Mouse (Mus musculus): ENCODE measurements at regions not wholly inside any gene's neighbourhood (a gene's known extent, or its start where the extent isn't known, plus 50 kb on each side); places are given as distances from the start of the nearest gene placed in this dataset.

GRCm38 (mm10) chr9:111900196-111900595 is 210.0 kb upstream of the Stac start:
- no peaks in the 10 kb centered on the region for H3K36me3 ChIP-seq
- no peak overlapping the region for H3K4me3 ChIP-seq
- ATAC-seq (replicated peaks; ENCODE audit: insufficient number of reproducible peaks, insufficient read depth, low FRiP score, low read depth) = no peak
- no peak overlapping the region for H3K27ac ChIP-seq
- no peaks in the 10 kb centered on the region for H3K27me3 ChIP-seq
- no peak overlapping the region for H3K4me2 ChIP-seq
- H3K4me1 ChIP-seq (replicated peaks) = no peaks in the 10 kb centered on the region
- H3K9me3 ChIP-seq (replicated peaks) = no peaks in the 10 kb centered on the region
- no peak overlapping the region for H3K9ac ChIP-seq

DNA sequence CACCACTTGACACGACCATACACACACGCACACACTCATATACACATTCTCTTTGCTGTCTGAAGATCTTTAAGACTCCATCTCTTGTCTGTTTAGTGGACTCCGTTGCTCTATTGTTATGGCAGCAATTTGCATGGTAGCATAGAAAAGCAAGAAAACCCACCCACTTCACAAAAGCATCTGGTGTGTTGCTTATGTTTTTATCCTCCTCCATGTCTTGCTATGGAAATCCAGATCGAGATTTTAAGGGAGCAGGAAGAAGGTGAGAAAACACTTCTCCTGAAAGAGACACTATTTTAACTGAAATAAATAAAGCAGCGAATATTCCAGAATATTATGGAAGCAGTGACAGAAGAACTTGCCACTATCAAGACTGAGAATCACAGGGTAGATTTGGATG is 207.5 kb upstream of the Stac start:
- no peak overlapping the region for H3K4me3 ChIP-seq

GRCm38 (mm10) chr9:111879710-111880109 is 189.6 kb upstream of the Stac start:
- Histone ChIP-seq H3K36me3 (no peaks in the 10 kb centered on the region), H3K4me1 (replicated peaks) (no peaks in the 10 kb centered on the region), H3K27me3 (no peaks in the 10 kb centered on the region), H3K4me3 (no peak overlapping the region), H3K27ac (no peak overlapping the region), H3K9me3 (replicated peaks) (no peaks in the 10 kb centered on the region), H3K4me2 (no peak overlapping the region), H3K9ac (no peak overlapping the region)
- 56% methylated on average over 2 of the region's 2 CpGs for WGBS
- no peak for ATAC-seq (replicated peaks; ENCODE audit: insufficient number of reproducible peaks, insufficient read depth, low FRiP score, low read depth)

More for the DNA sequence above, 207.5 kb upstream of the Stac start:
- H3K27me3 ChIP-seq = no peaks in the 10 kb centered on the region
- no peak for ATAC-seq (replicated peaks; ENCODE audit: insufficient number of reproducible peaks, insufficient read depth, low FRiP score, low read depth)
- 69% methylated on average over 5 of the region's 5 CpGs for WGBS
- H3K9me3 ChIP-seq (replicated peaks) = no peaks in the 10 kb centered on the region
- no peak overlapping the region for H3K27ac ChIP-seq
- H3K9ac ChIP-seq = no peak overlapping the region
- no peaks in the 10 kb centered on the region for H3K4me1 ChIP-seq (replicated peaks)
- no peak overlapping the region for H3K4me2 ChIP-seq
- H3K36me3 ChIP-seq = no peaks in the 10 kb centered on the region

GRCm38 (mm10) chr9:111876846-111877245 is 186.7 kb upstream of the Stac start:
- 86% methylated on average over 5 of the region's 5 CpGs for WGBS
- Histone ChIP-seq H3K4me2 (no peak overlapping the region), H3K9ac (no peak overlapping the region), H3K4me3 (no peak overlapping the region), H3K9me3 (replicated peaks) (no peaks in the 10 kb centered on the region), H3K27me3 (no peaks in the 10 kb centered on the region), H3K27ac (no peak overlapping the region), H3K4me1 (replicated peaks) (no peaks in the 10 kb centered on the region), H3K36me3 (no peaks in the 10 kb centered on the region)
- ATAC-seq (replicated peaks; ENCODE audit: insufficient number of reproducible peaks, insufficient read depth, low FRiP score, low read depth) = no peak

- no peak overlapping the region for H3K9ac ChIP-seq
Observed at GRCm38 (mm10) chr9:111870466-111870865, 180.3 kb upstream of the Stac start.

DNA sequence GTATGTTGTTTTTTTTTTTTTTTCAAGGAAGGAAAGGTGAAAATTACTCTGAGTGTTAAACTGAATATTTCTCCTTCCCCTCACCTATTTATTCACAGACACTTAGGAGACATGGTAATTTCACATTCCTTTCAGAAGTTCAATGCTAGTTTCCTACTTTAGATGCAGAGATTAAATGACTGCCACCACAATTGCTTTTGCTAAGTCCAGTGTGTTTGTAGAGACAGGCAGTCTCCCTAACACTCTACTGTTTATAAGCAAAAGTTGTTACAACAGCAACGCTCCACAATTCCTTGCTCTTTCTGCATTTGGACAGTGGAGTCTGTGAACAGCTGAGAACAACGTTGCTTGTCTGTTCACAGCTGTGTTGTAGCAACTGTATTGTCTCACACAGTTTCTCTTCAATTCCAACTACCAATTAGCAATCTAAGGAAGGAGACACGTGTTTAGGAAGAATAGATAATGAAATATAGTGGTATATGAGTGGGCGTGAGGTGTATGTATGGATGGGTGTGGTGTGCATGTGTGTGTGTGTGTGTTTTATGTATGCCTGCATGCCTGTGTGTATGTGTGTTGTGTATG is 179.7 kb upstream of the Stac start:
- Histone ChIP-seq H3K4me1 (replicated peaks) (no peaks in the 10 kb centered on the region), H3K27ac (no peak overlapping the region), H3K4me3 (no peak overlapping the region), H3K9ac (no peak overlapping the region), H3K36me3 (no peaks in the 10 kb centered on the region), H3K4me2 (no peak overlapping the region), H3K27me3 (no peaks in the 10 kb centered on the region), H3K9me3 (replicated peaks) (no peaks in the 10 kb centered on the region)
- no peak for ATAC-seq (replicated peaks; ENCODE audit: insufficient number of reproducible peaks, insufficient read depth, low FRiP score, low read depth)
- WGBS = 70% methylated on average over 4 of the region's 4 CpGs

More at GRCm38 (mm10) chr9:111870466-111870865, 180.3 kb upstream of the Stac start:
- Histone ChIP-seq H3K4me2 (no peak overlapping the region), H3K36me3 (no peaks in the 10 kb centered on the region), H3K4me3 (no peak overlapping the region), H3K27ac (no peak overlapping the region), H3K9me3 (replicated peaks) (no peaks in the 10 kb centered on the region), H3K4me1 (replicated peaks) (no peaks in the 10 kb centered on the region), H3K27me3 (no peaks in the 10 kb centered on the region)
- 71% methylated on average over 7 of the region's 7 CpGs for WGBS
- no peak for ATAC-seq (replicated peaks; ENCODE audit: insufficient number of reproducible peaks, insufficient read depth, low FRiP score, low read depth)

DNA sequence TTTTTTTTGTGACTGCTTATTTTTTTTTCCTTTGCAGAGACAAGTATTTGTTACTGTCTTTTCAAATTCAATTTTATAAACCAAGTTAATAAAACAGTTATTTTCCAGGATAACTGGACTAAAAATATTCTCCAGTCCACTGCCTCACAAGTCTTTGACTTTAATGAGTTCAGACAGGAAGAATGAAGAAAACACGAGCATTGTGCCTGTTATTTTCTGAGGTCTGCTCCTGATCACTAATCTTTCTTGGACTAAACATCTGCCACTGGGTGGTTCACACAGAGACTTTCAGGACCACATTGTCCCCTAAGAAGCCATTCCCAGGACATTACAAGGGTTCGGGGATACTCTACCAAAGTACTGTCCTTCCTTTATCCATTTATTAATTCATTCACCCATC is 167.9 kb upstream of the Stac start:
- Histone ChIP-seq H3K27me3 (no peaks in the 10 kb centered on the region), H3K36me3 (no peaks in the 10 kb centered on the region), H3K27ac (no peak overlapping the region), H3K9me3 (replicated peaks) (no peaks in the 10 kb centered on the region), H3K4me2 (no peak overlapping the region), H3K4me3 (no peak overlapping the region), H3K9ac (no peak overlapping the region), H3K4me1 (replicated peaks) (no peaks in the 10 kb centered on the region)
- 57% methylated on average over 2 of the region's 2 CpGs for WGBS
- no peak for ATAC-seq (replicated peaks; ENCODE audit: insufficient number of reproducible peaks, insufficient read depth, low FRiP score, low read depth)

- no peak overlapping the region for H3K4me3 ChIP-seq
- no peaks in the 10 kb centered on the region for H3K9me3 ChIP-seq (replicated peaks)
- H3K27me3 ChIP-seq = no peaks in the 10 kb centered on the region
- H3K27ac ChIP-seq = no peak overlapping the region
- ATAC-seq (replicated peaks; ENCODE audit: insufficient number of reproducible peaks, insufficient read depth, low FRiP score, low read depth) = no peak
- WGBS = 78% methylated on average over 7 of the region's 7 CpGs
- H3K9ac ChIP-seq = no peak overlapping the region
- no peak overlapping the region for H3K4me2 ChIP-seq
- no peaks in the 10 kb centered on the region for H3K36me3 ChIP-seq
- no peaks in the 10 kb centered on the region for H3K4me1 ChIP-seq (replicated peaks)
Observed at GRCm38 (mm10) chr9:111854976-111855375, 164.8 kb upstream of the Stac start.

GRCm38 (mm10) chr9:111846366-111846765 is 156.2 kb upstream of the Stac start:
- Histone ChIP-seq H3K9ac (no peak overlapping the region), H3K4me2 (no peak overlapping the region)
- WGBS = 83% methylated on average over 10 of the region's 10 CpGs

DNA sequence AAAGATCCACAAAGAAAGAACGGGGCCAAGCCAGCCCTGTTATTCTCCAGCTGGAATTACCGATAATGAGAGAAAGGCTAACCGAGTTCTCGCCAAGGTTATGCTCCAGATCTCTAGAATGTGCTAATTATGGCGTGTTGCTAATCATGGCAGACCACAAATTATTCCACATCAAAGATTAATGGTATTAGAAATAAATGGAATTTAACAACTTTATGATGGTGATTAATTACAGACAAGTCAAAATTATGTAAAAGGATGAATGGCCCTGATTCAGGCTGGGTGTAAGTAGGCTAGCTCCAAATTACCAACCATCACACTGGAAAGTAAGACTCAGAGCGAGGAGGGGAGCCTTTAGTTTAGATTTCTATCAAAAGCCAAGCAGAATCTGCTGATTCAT is 151.0 kb upstream of the Stac start:
- no peaks in the 10 kb centered on the region for H3K27me3 ChIP-seq
- H3K4me1 ChIP-seq (replicated peaks) = no peaks in the 10 kb centered on the region
- H3K4me2 ChIP-seq = no peak overlapping the region
- ATAC-seq (replicated peaks; ENCODE audit: insufficient number of reproducible peaks, insufficient read depth, low FRiP score, low read depth) = no peak
- no peak overlapping the region for H3K27ac ChIP-seq
- H3K9me3 ChIP-seq (replicated peaks) = no peaks in the 10 kb centered on the region
- no peak overlapping the region for H3K4me3 ChIP-seq
- no peaks in the 10 kb centered on the region for H3K36me3 ChIP-seq
- H3K9ac ChIP-seq = no peak overlapping the region
- 76% methylated on average over 6 of the region's 6 CpGs for WGBS

More at GRCm38 (mm10) chr9:111846366-111846765, 156.2 kb upstream of the Stac start:
- no peak for ATAC-seq (replicated peaks; ENCODE audit: insufficient number of reproducible peaks, insufficient read depth, low FRiP score, low read depth)
- Histone ChIP-seq H3K4me3 (no peak overlapping the region), H3K9me3 (replicated peaks) (no peaks in the 10 kb centered on the region), H3K27me3 (no peaks in the 10 kb centered on the region), H3K27ac (no peak overlapping the region), H3K4me1 (replicated peaks) (no peaks in the 10 kb centered on the region), H3K36me3 (no peaks in the 10 kb centered on the region)

GRCm38 (mm10) chr9:111838069-111838820 is 148.1 kb upstream of the Stac start:
- H3K27ac ChIP-seq = no peak overlapping the region
- H3K36me3 ChIP-seq = no peaks in the 10 kb centered on the region
- no peaks in the 10 kb centered on the region for H3K9me3 ChIP-seq (replicated peaks)
- WGBS = 59% methylated on average over 7 of the region's 7 CpGs
- no peaks in the 10 kb centered on the region for H3K4me1 ChIP-seq (replicated peaks)
- no peak for ATAC-seq (replicated peaks; ENCODE audit: insufficient number of reproducible peaks, insufficient read depth, low FRiP score, low read depth)
- H3K4me3 ChIP-seq = no peak overlapping the region
- no peaks in the 10 kb centered on the region for H3K27me3 ChIP-seq
- H3K4me2 ChIP-seq = no peak overlapping the region
- no peak overlapping the region for H3K9ac ChIP-seq

GRCm38 (mm10) chr9:111822094-111822493 is 131.9 kb upstream of the Stac start:
- no peak overlapping the region for H3K27ac ChIP-seq
- H3K9ac ChIP-seq = no peak overlapping the region
- no peak; the same call in 1 of the 2 replicates for ATAC-seq (replicated peaks; ENCODE audit: insufficient number of reproducible peaks, insufficient read depth, low FRiP score, low read depth)
- H3K36me3 ChIP-seq = no peaks in the 10 kb centered on the region
- 73% methylated on average over 1 of the region's 1 CpGs for WGBS
- no peak overlapping the region for H3K4me2 ChIP-seq
- no peaks in the 10 kb centered on the region for H3K4me1 ChIP-seq (replicated peaks)
- no peaks in the 10 kb centered on the region for H3K27me3 ChIP-seq
- no peak overlapping the region for H3K4me3 ChIP-seq
- H3K9me3 ChIP-seq (replicated peaks) = no peaks in the 10 kb centered on the region

Measured in heart, embryonic 15.5 days (tissue).